Mouse (Mus musculus) c-Kit-positive CD71-positive TER-119-negative erythroid progenitor cells, embryonic 14.5 days (primary cell): ENCODE measurements around the gene Usp43.

ENCODE experiments used
- DNase-seq: peaks from one replicate; pipeline ENCODE4 v3.0.0-alpha.2; 2013; ENCODE audit warnings: low read depth

Gene Usp43

GRCm38 (mm10) chr11:67806832-67807597 is 114.9 kb downstream of the Usp43 start:
- DNase-seq: no peak

- DNase-seq: no peak
Observed at GRCm38 (mm10) chr11:67805538-67805937, 116.4 kb downstream of the Usp43 start.
